Mouse (Mus musculus): ENCODE measurements around the gene Pros1. TPM values are rescaled to one million over a fixed set of nuclear protein-coding genes. Genes with fewer than 3 reads are reported as not detected.
A peak's percentile ranks its signal among the peaks of the same experiment; 100 is the strongest.

The Pros1 gene
- polyA plus RNA-seq, 1 experiment: 7.8 TPM

DNA sequence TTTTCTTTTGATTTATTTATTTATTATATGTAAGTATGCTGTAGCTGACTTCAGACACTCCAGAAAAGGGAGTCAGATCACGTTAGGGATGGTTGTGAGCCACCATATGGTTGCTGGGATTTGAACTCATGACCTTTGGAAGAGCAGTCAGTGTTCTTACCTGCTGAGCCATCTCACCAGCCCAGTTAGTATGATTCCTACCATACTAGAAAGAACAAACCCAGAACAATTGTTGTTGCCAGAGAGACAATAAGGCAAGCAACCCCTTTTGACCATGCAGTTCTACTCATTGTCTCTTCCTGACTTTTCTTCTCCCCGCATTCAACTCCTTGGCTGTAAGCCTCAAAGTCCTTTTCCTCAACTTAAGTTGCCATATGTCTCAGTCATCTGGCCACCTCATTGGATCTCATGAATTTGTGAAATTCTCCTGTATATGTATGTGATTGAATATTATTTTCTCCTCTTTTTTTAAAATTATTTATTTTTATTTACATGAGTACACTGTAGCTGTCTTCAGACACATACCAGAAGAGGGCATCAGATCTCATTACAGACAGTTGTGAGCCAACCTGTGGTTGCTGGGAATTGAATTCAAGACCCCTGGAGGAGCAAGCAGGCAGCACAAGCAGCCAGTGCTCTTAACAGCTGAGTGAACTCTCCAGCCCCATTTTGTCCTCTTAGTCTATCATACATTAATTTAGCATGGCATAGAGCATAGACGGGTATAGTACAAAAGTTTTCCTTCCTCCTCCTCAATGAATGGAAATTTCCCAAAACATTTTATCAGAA, 1.4 kb upstream of the Pros1 start:
- Histone ChIP-seq H3K4me3 (ENCODE audit: insufficient read depth, low read depth, low read length) (no peak overlapping the region), H3K4me1 (ENCODE audit: control insufficient read depth, insufficient read depth, insufficient read length, low read length) (0 out of 2 replicates have a peak, but pooled peaks cover 6% of the 10 kb centered on the region), H3K27ac (replicated peaks; ENCODE audit: low read depth, low read length) (no peak overlapping the region)

DNA sequence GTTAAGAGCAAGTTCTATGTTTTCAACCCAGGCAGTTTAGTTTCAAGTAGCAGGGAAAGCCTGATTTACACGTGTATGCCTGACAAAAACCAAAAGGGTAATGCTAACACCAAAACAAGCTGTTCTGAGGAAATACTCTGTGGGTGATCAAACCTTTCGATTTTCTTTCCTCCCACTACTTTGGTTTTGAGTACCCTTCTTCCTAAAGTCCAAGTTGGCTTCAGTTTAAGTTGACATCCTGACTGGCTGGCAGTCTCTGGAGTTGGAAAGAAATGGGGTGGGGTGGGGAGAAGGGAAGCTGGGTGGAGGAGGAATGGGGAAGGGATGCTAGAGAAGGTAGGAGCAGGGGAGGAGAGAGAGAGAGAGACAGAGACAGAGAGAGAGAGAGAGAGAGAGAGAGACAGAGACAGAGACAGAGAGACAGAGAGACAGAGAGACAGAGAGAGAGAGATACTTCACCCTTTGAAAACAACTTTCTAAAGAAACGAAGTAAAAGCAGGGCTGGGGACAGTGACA, 438 bp upstream of the Pros1 start:
- Histone ChIP-seq H3K27ac (replicated peaks; ENCODE audit: low read depth, low read length) (peak overlapping the region; percentile 95), H3K4me3 (ENCODE audit: insufficient read depth, low read depth, low read length) (peak overlapping the region; percentile 48), H3K4me1 (ENCODE audit: control insufficient read depth, insufficient read depth, insufficient read length, low read length) (0 out of 2 replicates have a peak, but pooled peaks cover 6% of the 10 kb centered on the region)

- H3K27ac ChIP-seq (replicated peaks; ENCODE audit: low read depth, low read length): no peak overlapping the region
- H3K4me1 ChIP-seq (ENCODE audit: control insufficient read depth, insufficient read depth, insufficient read length, low read length): 0 out of 2 replicates have a peak, but pooled peaks cover 6% of the 10 kb centered on the region
- H3K4me3 ChIP-seq (ENCODE audit: insufficient read depth, low read depth, low read length): peak overlapping the region; percentile 36
Measured at GRCm38 (mm10) chr16:62855385-62855784, 1.3 kb downstream of the Pros1 start.

- Histone ChIP-seq H3K4me1 (ENCODE audit: control insufficient read depth, insufficient read depth, insufficient read length, low read length) (0 out of 2 replicates have a peak, but pooled peaks cover 6% of the 10 kb centered on the region), H3K4me3 (ENCODE audit: insufficient read depth, low read depth, low read length) (no peak overlapping the region), H3K27ac (replicated peaks; ENCODE audit: low read depth, low read length) (no peak overlapping the region)
Measured at GRCm38 (mm10) chr16:62856273-62856672, 2.2 kb downstream of the Pros1 start.

- Histone ChIP-seq H3K27ac (replicated peaks; ENCODE audit: low read depth, low read length) (no peak overlapping the region), H3K4me1 (ENCODE audit: control insufficient read depth, insufficient read depth, insufficient read length, low read length) (0 out of 2 replicates have a peak, but pooled peaks cover 6% of the 10 kb centered on the region)
Measured at GRCm38 (mm10) chr16:62857498-62857897, 3.4 kb downstream of the Pros1 start.

GRCm38 (mm10) chr16:62858018-62858417, 3.9 kb downstream of the Pros1 start:
- Histone ChIP-seq H3K4me1 (ENCODE audit: control insufficient read depth, insufficient read depth, insufficient read length, low read length) (0 out of 2 replicates have a peak, but pooled peaks cover 6% of the 10 kb centered on the region), H3K27ac (replicated peaks; ENCODE audit: low read depth, low read length) (no peak overlapping the region), H3K4me3 (ENCODE audit: insufficient read depth, low read depth, low read length) (no peak overlapping the region)

More at GRCm38 (mm10) chr16:62857498-62857897, 3.4 kb downstream of the Pros1 start:
- no peak overlapping the region for H3K4me3 ChIP-seq (ENCODE audit: insufficient read depth, low read depth, low read length)

DNA sequence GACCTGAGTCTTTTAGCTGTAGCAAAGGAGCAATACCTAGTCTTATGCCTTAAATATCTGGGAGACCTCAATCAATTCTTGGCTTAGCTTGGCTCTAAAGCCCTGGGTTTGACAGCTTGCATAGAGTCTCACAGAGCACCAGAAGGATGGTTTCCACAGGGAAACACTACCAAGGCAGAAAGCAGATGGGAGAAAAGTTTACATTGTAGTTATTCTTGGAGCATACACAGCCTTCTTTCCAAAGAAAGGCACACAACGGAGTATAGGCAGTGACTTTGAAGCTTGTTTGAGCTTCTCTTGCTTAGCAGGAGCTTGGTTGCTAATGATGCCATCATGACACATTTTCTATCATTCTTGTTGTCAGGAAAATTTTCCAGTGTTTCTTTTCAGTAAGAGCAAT, 6.0 kb downstream of the Pros1 start:
- no peak overlapping the region for H3K4me3 ChIP-seq (ENCODE audit: insufficient read depth, low read depth, low read length)
- H3K4me1 ChIP-seq (ENCODE audit: control insufficient read depth, insufficient read depth, insufficient read length, low read length): 0 out of 2 replicates have a peak, but pooled peaks cover 6% of the 10 kb centered on the region
- H3K27ac ChIP-seq (replicated peaks; ENCODE audit: low read depth, low read length): no peak overlapping the region

DNA sequence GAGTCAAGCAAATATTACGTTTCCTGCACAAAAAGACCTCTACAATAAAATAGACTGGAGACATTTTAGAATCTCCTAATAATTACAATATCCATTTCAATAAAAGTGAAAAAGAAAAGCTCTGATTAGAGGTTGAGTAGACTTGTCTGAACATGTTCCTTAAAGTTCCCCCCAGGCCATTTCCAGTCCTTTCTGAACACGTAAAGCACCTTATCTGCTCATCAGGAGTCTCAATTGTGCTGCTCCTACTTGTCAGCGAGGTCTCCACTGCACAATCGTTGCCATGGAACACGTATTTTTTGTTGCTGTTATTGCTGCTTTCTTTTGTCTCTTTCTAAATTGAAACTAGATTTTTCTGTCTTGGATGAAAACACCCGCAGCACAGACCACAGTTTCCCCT, 7.3 kb downstream of the Pros1 start:
- H3K4me1 ChIP-seq (ENCODE audit: control insufficient read depth, insufficient read depth, insufficient read length, low read length): no peaks in the 10 kb centered on the region
- H3K27ac ChIP-seq (replicated peaks; ENCODE audit: low read depth, low read length): no peak overlapping the region
- no peak overlapping the region for H3K4me3 ChIP-seq (ENCODE audit: insufficient read depth, low read depth, low read length)

- Histone ChIP-seq H3K4me3 (ENCODE audit: insufficient read depth, low read depth, low read length) (no peak overlapping the region), H3K27ac (replicated peaks; ENCODE audit: low read depth, low read length) (no peak overlapping the region), H3K4me1 (ENCODE audit: control insufficient read depth, insufficient read depth, insufficient read length, low read length) (no peaks in the 10 kb centered on the region)
Measured at GRCm38 (mm10) chr16:62872688-62873117, 18.6 kb downstream of the Pros1 start.

GRCm38 (mm10) chr16:62873180-62873579, 19.1 kb downstream of the Pros1 start:
- Histone ChIP-seq H3K27ac (replicated peaks; ENCODE audit: low read depth, low read length) (no peak overlapping the region), H3K4me3 (ENCODE audit: insufficient read depth, low read depth, low read length) (no peak overlapping the region), H3K4me1 (ENCODE audit: control insufficient read depth, insufficient read depth, insufficient read length, low read length) (no peaks in the 10 kb centered on the region)

GRCm38 (mm10) chr16:62874065-62874464, 20.0 kb downstream of the Pros1 start:
- H3K4me3 ChIP-seq (ENCODE audit: insufficient read depth, low read depth, low read length): no peak overlapping the region
- H3K27ac ChIP-seq (replicated peaks; ENCODE audit: low read depth, low read length): no peak overlapping the region
- no peaks in the 10 kb centered on the region for H3K4me1 ChIP-seq (ENCODE audit: control insufficient read depth, insufficient read depth, insufficient read length, low read length)

GRCm38 (mm10) chr16:62895824-62896223, 41.7 kb downstream of the Pros1 start:
- Histone ChIP-seq H3K27ac (replicated peaks; ENCODE audit: low read depth, low read length) (no peak overlapping the region), H3K4me3 (ENCODE audit: insufficient read depth, low read depth, low read length) (no peak overlapping the region), H3K4me1 (ENCODE audit: control insufficient read depth, insufficient read depth, insufficient read length, low read length) (no peaks in the 10 kb centered on the region)

DNA sequence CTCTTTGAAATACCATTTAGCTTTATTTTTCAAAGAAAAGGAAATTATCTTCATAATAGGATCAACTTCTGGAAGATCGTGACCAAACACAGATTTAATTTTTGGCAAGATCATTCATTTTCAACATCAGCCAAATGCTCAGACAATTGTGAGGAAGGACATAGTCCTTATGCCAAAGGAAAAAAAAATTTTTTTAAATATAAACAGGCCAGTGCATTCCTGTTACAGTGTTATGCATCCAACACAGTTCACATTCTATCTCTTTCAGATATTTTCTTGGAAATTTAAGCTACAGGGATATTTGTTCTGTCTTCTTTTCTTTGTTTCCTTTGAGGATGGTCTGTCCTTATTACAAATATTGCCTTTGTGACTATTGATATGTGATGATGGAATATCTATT, 57.3 kb downstream of the Pros1 start:
- Histone ChIP-seq H3K4me1 (ENCODE audit: control insufficient read depth, insufficient read depth, insufficient read length, low read length) (no peaks in the 10 kb centered on the region), H3K4me3 (ENCODE audit: insufficient read depth, low read depth, low read length) (no peak overlapping the region), H3K27ac (replicated peaks; ENCODE audit: low read depth, low read length) (no peak overlapping the region)

- H3K4me3 ChIP-seq (ENCODE audit: insufficient read depth, low read depth, low read length): no peak overlapping the region
- no peak overlapping the region for H3K27ac ChIP-seq (replicated peaks; ENCODE audit: low read depth, low read length)
- H3K4me1 ChIP-seq (ENCODE audit: control insufficient read depth, insufficient read depth, insufficient read length, low read length): no peaks in the 10 kb centered on the region
Measured at GRCm38 (mm10) chr16:62912246-62912645, 58.1 kb downstream of the Pros1 start.

GRCm38 (mm10) chr16:62915530-62915929, 61.4 kb downstream of the Pros1 start:
- no peak overlapping the region for H3K4me3 ChIP-seq (ENCODE audit: insufficient read depth, low read depth, low read length)
- H3K27ac ChIP-seq (replicated peaks; ENCODE audit: low read depth, low read length): no peak overlapping the region
- no peaks in the 10 kb centered on the region for H3K4me1 ChIP-seq (ENCODE audit: control insufficient read depth, insufficient read depth, insufficient read length, low read length)

- Histone ChIP-seq H3K4me3 (ENCODE audit: insufficient read depth, low read depth, low read length) (no peak overlapping the region), H3K4me1 (ENCODE audit: control insufficient read depth, insufficient read depth, insufficient read length, low read length) (no peaks in the 10 kb centered on the region), H3K27ac (replicated peaks; ENCODE audit: low read depth, low read length) (no peak overlapping the region)
Measured at GRCm38 (mm10) chr16:62922245-62922644, 68.1 kb downstream of the Pros1 start.

All from brown adipose tissue, adult 24 weeks (tissue).